Mouse (Mus musculus) kidney, embryonic 15.5 days (tissue): ENCODE results near the gene Psmd3. TPM values are rescaled to one million over a fixed set of nuclear protein-coding genes. Genes with fewer than 3 reads are reported as not detected.
"Not testable (repeated sequence)": the region's sequence is repeated elsewhere in the genome, so short reads cannot be mapped to it uniquely, and the experiment has no call there.

Experiments used
- ATAC-seq: fragments of 200-750 bp; cut with Nextera tagmentation; replicated peaks from 2 replicates; pipeline ENCODE4 v1.8.0; 2017; ENCODE audit warnings: moderate TSS enrichment; ENCODE audit not compliant: low FRiP score
- H3K27ac ChIP-seq: fragments of 300-500 bp; sonication (generic); 2 replicates; pipeline ENCODE4 v1.5.1; 2015; ENCODE audit warnings: mild to moderate bottlenecking, inconsistent platforms
- H3K27me3 ChIP-seq: fragments of 300-500 bp; sonication (generic); 2 replicates; pipeline ENCODE4 v1.6.1; 2015; ENCODE audit warnings: inconsistent platforms
- H3K36me3 ChIP-seq: fragments of 300-500 bp; sonication (generic); 2 replicates; pipeline ENCODE4 v1.6.1; 2015; ENCODE audit warnings: inconsistent platforms
- H3K4me1 ChIP-seq: fragments of 300-500 bp; sonication (generic); 2 replicates; pipeline ENCODE4 v1.6.1; 2015; ENCODE audit warnings: inconsistent platforms
- H3K4me2 ChIP-seq: fragments of 300-500 bp; sonication (generic); 2 replicates; pipeline ENCODE4 v1.6.1; 2015; ENCODE audit warnings: moderate library complexity, mild to moderate bottlenecking, inconsistent platforms
- H3K4me3 ChIP-seq: fragments of 300-500 bp; sonication (generic); replicated peaks from 2 replicates; pipeline ENCODE4 v1.5.1; 2015; ENCODE audit warnings: mild to moderate bottlenecking, inconsistent platforms
- H3K9ac ChIP-seq: fragments of 300-500 bp; sonication (generic); 2 replicates; pipeline ENCODE4 v1.6.1; 2015; ENCODE audit warnings: mild to moderate bottlenecking, inconsistent platforms
- H3K9me3 ChIP-seq: fragments of 300-500 bp; sonication (generic); replicated peaks from 2 replicates; pipeline ENCODE4 v1.6.1; 2016; ENCODE audit warnings: inconsistent platforms
- WGBS: fragments of 180-500 bp; shearing (Covaris S2); methylation state at CpG from one replicate; pipeline ENCODE4 v1.1.7; 2015; ENCODE audit warnings: mixed read lengths; 5-methylcytosine and 5-hydroxymethylcytosine counted together
- polyA plus RNA-seq: library from polyadenylated mRNA; unstranded; fragments of >200 nt; fragmentation: Nextera tagmentation; extraction: Ambion mirVana; gene quantifications from 2 replicates; pipeline ENCODE4 v1.2.1, GENCODE M21; 2015

The Psmd3 gene
- polyA plus RNA-seq, 1 experiment from 2014 or later: 280 TPM

DNA sequence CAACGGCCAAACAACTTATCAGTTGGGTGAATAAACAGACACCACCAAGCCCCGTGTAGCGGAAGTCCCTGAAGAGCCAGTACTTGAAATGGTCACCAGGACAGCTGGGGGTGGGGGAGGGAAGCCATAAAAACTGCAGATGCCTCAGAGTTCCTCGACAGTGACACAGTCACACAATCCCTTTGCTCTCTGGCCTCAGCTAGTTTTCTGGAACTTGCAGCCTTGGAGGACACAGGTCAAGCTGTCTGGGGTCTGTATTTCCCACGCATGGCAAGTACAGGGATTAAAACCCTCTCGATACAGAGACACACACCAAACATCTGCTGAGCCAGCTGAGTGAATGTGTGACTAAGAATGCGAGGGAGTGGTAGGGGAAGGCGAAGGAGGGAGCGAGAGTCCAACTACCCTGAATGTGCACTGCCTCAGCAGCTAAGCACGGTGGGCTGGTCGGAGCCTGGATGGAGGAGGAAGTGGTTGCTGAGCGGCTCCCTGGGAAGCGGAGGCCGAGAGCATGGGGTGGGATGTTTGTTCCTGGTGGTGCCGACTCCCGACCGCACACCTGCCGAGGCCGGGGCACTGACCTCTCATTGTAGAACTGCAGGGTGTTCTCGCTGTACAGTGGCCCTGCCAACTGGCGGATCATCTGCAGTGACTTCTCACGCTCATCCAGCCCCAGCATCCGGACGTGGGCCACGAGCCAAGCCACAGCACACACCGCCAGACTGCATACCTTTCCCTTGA, 26.8 kb downstream of the Psmd3 start:
- H3K9ac ChIP-seq: no peak overlapping the region
- no peaks in the 10 kb centered on the region for H3K9me3 ChIP-seq
- H3K27ac ChIP-seq: peak overlapping the region; percentile 93
- 35% methylated on average over 26 of the region's 26 CpGs for WGBS
- peaks cover 74% of the 10 kb centered on the region for H3K4me1 ChIP-seq
- ATAC-seq: peak; percentile 44
- 0 out of 2 replicates have a peak overlapping the region, but pooled peaks have one; percentile 1 for H3K4me3 ChIP-seq
- no peaks in the 10 kb centered on the region for H3K27me3 ChIP-seq
- peaks cover 69% of the 10 kb centered on the region for H3K36me3 ChIP-seq
- peak overlapping the region; percentile 45 for H3K4me2 ChIP-seq

DNA sequence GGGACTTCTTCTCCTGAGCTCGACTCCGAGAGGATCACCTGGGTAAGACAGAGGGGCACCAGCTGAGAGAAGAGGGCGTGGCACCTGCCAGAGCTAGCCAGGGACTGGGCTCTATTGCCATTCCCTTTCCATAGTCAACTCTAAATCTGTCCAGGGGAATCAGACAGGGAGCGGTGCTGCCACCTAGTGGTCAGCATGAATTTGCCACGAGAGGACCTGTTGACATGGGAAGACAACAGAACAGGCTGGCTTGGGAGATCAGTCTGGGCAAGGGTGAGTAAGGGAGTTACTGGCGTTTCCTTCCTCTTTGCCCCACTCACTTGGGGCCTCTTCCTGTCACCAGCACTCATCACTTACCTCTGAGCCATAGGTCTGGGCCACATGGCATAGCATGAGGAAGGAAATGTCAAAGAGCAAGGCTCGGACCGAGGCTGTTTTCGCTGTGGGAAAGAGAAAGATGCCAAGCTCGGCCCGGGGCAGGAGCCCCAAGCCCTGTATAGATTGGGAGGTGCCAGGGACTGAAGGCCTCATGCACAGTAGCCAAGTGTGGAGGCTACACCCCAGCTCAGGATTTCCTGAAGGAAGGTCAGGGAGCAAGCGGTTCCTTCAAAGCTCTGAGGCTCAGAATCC, 28.2 kb downstream of the Psmd3 start:
- Histone ChIP-seq H3K27me3 (no peaks in the 10 kb centered on the region), H3K4me2 (peak overlapping the region; percentile 21; the same call in 1 of the 2 replicates), H3K4me1 (peaks cover 60% of the 10 kb centered on the region), H3K36me3 (peaks cover 70% of the 10 kb centered on the region), H3K4me3 (no peak overlapping the region), H3K9ac (0 out of 2 replicates have a peak overlapping the region, but pooled peaks have one; percentile 11), H3K27ac (peak overlapping the region; percentile 93), H3K9me3 (no peaks in the 10 kb centered on the region)
- WGBS: 39% methylated on average over 12 of the region's 12 CpGs
- no peak; the same call in 1 of the 2 replicates for ATAC-seq

DNA sequence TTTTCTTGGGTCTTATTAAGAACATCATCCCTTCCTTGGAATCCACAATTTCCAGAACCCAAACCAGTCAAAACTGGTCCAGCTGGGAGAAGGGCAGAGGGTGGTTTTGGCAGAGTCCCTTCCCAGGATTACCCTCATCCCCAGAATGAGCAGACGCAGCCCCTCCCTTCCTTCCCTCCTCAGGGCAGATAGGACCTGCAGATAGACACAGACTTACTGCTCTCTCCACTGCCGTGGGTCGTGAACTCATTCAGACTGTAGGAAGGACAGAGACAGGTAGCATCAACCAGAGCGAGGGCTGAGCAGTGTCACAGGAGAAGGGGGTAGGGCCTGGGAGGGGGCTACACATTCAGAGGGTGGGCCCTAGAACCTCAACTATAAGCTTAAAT, 28.7 kb downstream of the Psmd3 start:
- WGBS: 72% methylated on average over 4 of the region's 4 CpGs
- no peak for ATAC-seq
- H3K36me3 ChIP-seq: peaks cover 70% of the 10 kb centered on the region
- H3K9me3 ChIP-seq: no peaks in the 10 kb centered on the region
- H3K27ac ChIP-seq: peak overlapping the region; percentile 72; the same call in 1 of the 2 replicates
- H3K4me3 ChIP-seq: no peak overlapping the region
- H3K9ac ChIP-seq: no peak overlapping the region
- no peaks in the 10 kb centered on the region for H3K27me3 ChIP-seq
- H3K4me2 ChIP-seq: 0 out of 2 replicates have a peak overlapping the region, but pooled peaks have one; percentile 21
- H3K4me1 ChIP-seq: peaks cover 57% of the 10 kb centered on the region

DNA sequence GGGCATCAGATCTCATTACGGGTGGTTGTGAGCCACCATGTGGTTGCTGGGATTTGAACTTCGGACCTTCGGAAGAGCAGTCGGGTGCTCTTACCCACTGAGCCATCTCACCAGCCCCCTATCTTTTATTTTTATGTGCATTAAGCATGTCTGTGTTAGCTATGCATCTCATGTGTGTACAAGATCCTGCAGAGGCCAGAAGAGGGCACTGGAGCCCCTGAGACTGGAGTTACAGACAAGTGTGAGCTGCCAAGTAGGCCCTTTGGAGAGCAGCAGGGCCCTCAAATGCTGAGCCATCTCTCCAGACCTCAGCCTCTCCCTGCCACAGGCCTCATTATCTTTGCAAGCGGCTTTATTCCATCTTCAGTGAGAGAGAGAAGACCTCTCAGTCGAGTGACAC, 29.7 kb downstream of the Psmd3 start:
- ATAC-seq, H3K9ac ChIP-seq, H3K27me3 ChIP-seq, H3K9me3 ChIP-seq, H3K27ac ChIP-seq, H3K4me3 ChIP-seq, H3K4me2 ChIP-seq: not testable (repeated sequence)
- peaks cover 70% of the 10 kb centered on the region for H3K36me3 ChIP-seq
- peaks cover 55% of the 10 kb centered on the region for H3K4me1 ChIP-seq
- WGBS: 90% methylated on average over 6 of the region's 6 CpGs

DNA sequence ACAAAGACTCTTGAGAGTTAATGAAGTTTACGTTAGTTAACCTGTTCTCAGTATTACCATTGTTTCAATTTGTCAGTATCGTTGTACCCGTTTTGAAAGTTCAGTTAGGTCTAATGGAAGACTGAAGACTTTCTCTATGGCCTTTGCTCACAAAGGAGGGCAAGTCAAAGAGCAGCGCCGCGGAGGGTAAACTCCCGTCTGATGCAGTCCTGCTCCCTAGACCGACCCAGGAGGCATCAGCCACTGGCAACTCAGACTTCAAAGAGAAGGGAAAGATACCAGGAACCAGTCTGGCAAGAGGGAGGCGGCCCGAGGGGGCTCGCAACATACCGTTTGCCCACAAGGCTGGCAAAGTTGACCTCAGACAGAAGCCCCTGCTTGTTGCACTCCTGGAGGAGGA, 31.3 kb downstream of the Psmd3 start:
- 73% methylated on average over 12 of the region's 12 CpGs for whole genome bisulfite sequencing
- Histone ChIP-seq H3K9ac (no peak overlapping the region), H3K9me3 (no peaks in the 10 kb centered on the region), H3K4me1 (peaks cover 53% of the 10 kb centered on the region), H3K36me3 (peaks cover 77% of the 10 kb centered on the region), H3K27me3 (no peaks in the 10 kb centered on the region), H3K4me2 (no peak overlapping the region), H3K4me3 (no peak overlapping the region), H3K27ac (0 out of 2 replicates have a peak overlapping the region, but pooled peaks have one; percentile 19)
- ATAC-seq: no peak

DNA sequence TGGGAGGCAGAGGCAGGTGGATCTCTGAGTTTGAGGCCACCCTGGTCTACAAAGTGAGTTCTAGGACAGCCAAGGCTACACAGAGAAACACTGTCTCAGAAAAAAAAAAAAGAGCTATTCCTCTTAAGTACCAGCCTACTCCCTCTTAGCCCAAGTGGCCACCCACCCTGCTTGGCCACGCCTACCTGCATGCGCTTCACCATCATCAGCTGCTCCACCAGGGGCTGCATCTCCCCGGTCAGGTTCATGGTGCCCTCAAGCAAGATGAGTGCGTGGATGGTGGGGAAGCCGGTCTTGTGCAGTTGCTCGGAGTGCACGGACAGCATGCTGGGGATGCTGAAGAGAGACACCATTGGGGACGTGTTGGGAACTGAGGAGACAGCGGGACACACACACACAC, 33.6 kb downstream of the Psmd3 start:
- no peaks in the 10 kb centered on the region for H3K9me3 ChIP-seq
- H3K9ac ChIP-seq: no peak overlapping the region
- no peaks in the 10 kb centered on the region for H3K27me3 ChIP-seq
- no peak overlapping the region for H3K27ac ChIP-seq
- ATAC-seq: no peak
- H3K36me3 ChIP-seq: peaks cover 66% of the 10 kb centered on the region
- H3K4me1 ChIP-seq: peaks cover 31% of the 10 kb centered on the region
- H3K4me2 ChIP-seq: no peak overlapping the region
- 89% methylated on average over 9 of the region's 9 CpGs for WGBS
- no peak overlapping the region for H3K4me3 ChIP-seq

DNA sequence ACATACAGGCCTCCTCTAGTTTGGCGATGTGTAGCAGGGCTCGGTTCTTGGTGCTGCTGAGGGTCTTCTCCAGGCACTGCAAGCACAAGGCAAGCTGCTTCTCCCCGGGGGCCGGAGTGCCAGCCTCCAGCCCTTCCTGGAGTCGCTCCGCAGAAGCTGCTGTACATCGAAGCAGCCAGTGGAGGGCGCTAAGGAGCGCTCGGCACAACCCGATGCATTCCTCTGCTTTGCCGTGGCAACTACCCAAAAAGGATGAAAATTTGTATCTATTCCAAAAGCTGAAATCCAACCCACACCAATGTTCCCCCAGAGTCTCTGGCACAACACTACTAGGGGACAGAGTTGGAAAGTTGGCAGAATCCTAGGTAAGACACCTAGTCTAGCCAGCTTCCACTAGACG, 35.5 kb downstream of the Psmd3 start:
- Histone ChIP-seq H3K9me3 (no peaks in the 10 kb centered on the region), H3K4me2 (no peak overlapping the region), H3K36me3 (peaks cover 59% of the 10 kb centered on the region), H3K4me1 (peaks cover 37% of the 10 kb centered on the region), H3K27ac (0 out of 2 replicates have a peak overlapping the region, but pooled peaks have one; percentile 27), H3K27me3 (no peaks in the 10 kb centered on the region), H3K4me3 (no peak overlapping the region), H3K9ac (no peak overlapping the region)
- ATAC-seq: no peak
- whole genome bisulfite sequencing: 18% methylated on average over 13 of the region's 13 CpGs

DNA sequence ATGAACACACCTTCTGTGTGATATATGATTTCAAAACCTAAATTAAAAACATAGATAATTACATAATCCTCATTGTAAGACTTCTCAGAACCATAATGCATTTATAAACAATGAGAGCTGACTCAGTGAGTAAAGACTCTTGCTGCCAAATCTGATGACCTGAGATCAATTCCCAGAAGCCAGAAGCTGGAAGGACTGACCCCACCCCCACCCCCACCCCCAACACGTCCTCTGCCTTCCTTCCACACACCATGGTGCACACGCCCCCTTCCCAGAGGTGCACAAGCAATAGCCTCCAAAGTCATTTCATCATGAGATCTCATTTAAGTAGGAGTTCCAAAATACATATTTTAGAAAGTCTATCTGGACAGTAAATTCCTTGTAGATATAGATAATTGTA, 38.4 kb downstream of the Psmd3 start:
- Histone ChIP-seq H3K4me1 (peaks cover 33% of the 10 kb centered on the region), H3K36me3 (peaks cover 50% of the 10 kb centered on the region), H3K9me3 (no peaks in the 10 kb centered on the region), H3K27ac (no peak overlapping the region), H3K4me2 (no peak overlapping the region), H3K9ac (no peak overlapping the region), H3K4me3 (no peak overlapping the region), H3K27me3 (no peaks in the 10 kb centered on the region)
- no peak for ATAC-seq
- 75% methylated on average over 2 of the region's 2 CpGs for WGBS

DNA sequence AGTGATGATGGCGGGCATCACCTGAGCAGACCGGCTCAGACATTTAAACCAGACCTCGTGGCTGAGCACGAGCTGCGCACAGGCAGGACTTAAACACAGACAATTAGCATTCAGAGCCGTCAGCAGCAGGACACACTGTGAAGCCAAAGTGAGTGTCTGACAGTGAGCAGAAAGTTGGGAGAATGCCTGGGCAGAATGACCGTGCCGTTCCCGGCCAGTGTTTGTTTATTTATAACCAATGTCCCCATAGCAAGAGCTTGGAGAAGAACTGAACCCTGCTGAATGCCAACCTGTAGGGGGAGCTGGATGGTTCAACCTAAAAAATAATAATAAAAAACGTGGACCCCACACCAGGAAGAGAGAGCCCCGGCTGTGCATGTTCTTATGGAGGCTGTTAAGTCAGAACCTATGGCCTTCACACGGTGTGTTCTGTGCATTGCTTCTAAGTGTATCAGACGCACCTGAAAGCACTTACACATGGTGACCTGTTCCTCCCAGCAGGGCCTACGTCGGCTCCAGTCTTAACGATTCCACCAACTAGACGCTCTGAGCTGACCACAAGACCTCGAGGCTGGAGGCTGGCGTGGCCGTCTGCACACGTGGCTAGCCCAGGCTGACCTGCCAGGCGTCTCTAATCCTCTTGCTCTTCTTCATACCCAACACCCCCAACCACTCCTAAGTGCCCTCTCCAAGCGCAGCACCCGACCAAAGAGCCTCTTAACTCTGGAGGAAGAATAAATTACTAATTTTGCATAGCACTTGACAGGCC, 39.3 kb downstream of the Psmd3 start:
- H3K36me3 ChIP-seq: peaks cover 45% of the 10 kb centered on the region
- H3K27ac ChIP-seq: 0 out of 2 replicates have a peak overlapping the region, but pooled peaks have one; percentile 25
- H3K9ac ChIP-seq: no peak overlapping the region
- H3K9me3 ChIP-seq: no peaks in the 10 kb centered on the region
- no peaks in the 10 kb centered on the region for H3K27me3 ChIP-seq
- H3K4me1 ChIP-seq: peaks cover 25% of the 10 kb centered on the region
- no peak overlapping the region for H3K4me2 ChIP-seq
- no peak overlapping the region for H3K4me3 ChIP-seq
- 67% methylated on average over 24 of the region's 24 CpGs for WGBS
- ATAC-seq: no peak

DNA sequence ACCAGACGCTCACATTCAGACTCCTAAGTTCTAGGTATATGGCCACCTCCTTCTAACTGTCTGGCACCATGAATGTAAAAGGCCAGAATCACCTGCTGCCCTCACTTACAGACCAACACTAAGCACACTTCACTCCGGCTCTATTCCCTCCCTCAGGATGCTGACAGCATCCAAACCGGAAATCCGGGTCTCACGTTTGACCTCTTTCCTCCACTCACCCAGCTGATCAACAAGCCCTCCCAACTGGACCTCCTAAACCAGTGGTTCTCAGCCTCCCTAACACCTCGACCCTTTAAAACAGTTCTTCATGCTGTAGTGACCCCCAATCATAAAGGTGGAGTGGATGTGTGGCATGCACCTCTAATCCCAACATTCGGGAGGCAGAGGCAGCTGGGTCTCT, 40.7 kb downstream of the Psmd3 start:
- H3K4me3 ChIP-seq: no peak overlapping the region
- peaks cover 46% of the 10 kb centered on the region for H3K36me3 ChIP-seq
- ATAC-seq: no peak
- H3K9ac ChIP-seq: no peak overlapping the region
- H3K9me3 ChIP-seq: no peaks in the 10 kb centered on the region
- 74% methylated on average over 7 of the region's 7 CpGs for WGBS
- H3K4me1 ChIP-seq: peaks cover 16% of the 10 kb centered on the region
- H3K27ac ChIP-seq: 0 out of 2 replicates have a peak overlapping the region, but pooled peaks have one; percentile 7
- H3K27me3 ChIP-seq: no peaks in the 10 kb centered on the region
- no peak overlapping the region for H3K4me2 ChIP-seq

DNA sequence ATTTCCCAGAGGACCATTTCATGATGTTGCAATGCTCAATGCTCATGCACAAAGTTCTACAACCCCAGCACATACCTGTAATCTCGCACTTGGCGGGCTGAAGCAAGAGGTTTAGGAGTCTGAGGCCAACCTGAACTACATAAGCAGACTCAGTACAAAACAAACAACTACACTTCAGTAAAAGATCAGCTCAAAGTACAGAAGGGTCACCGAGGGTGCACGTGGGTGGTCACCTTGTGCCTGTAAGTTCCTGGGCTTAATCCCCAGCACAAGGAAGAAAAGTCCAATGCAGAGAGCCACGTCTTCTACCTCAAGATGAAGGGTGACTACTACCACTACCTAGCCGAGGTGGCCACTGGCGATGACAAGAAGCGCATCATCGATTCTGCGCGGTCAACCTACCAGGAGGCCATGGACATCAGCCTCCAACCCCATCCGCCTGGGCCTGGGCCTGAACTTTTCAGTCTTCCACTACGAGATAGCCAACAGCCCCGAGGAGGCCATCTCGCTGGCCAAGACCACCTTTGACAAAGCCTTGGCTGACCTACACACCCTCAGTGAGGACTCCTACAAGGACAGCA, 43.7 kb downstream of the Psmd3 start:
- no peak for ATAC-seq
- H3K4me3 ChIP-seq: no peak overlapping the region
- H3K4me1 ChIP-seq: peaks cover 20% of the 10 kb centered on the region
- no peak overlapping the region for H3K9ac ChIP-seq
- peaks cover 40% of the 10 kb centered on the region for H3K36me3 ChIP-seq
- 94% methylated on average over 15 of the region's 15 CpGs for WGBS
- H3K27me3 ChIP-seq: no peaks in the 10 kb centered on the region
- H3K27ac ChIP-seq: no peak overlapping the region
- no peak overlapping the region for H3K4me2 ChIP-seq
- no peaks in the 10 kb centered on the region for H3K9me3 ChIP-seq
